Mouse (Mus musculus) cortical plate, adult 2 months (tissue): ENCODE measurements around the gene Baz2b.

Source experiments
- CTCF ChIP-seq: fragments of 200-500 bp; IDR thresholded peaks from 2 replicates; pipeline ENCODE4 v1.5.1; 2011; ENCODE audit warnings: mild to moderate bottlenecking, control low read depth, low read length; ENCODE audit not compliant: insufficient read depth; ENCODE audit errors: extremely low read depth
- POLR2A ChIP-seq: fragments of 200-500 bp; IDR thresholded peaks from 2 replicates; pipeline ENCODE4 v1.6.1; 2011; ENCODE audit warnings: mild to moderate bottlenecking, low read length, control low read depth; ENCODE audit not compliant: insufficient read depth; ENCODE audit errors: extremely low read depth

DNA sequence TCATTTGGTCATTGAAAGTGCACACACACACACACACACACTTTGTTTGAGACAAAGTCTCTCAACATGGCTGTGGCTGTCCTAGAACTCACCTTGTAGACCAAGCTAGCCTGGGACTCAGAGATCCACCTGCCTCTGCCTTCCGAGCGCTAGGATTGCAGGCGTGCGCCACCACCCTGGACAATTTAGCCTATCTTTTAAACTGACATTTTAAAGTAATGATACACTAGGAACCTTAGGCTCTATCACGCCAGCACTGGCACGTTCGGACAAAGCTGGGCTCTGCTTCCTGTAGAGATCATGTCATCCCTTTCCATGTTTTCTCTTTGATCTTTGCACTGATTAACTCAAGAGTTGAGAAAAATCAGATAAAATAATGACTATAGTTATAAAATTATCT, 81.0 kb downstream of the Baz2b start:
- TF ChIP-seq CTCF (no peak), POLR2A (no peak)
